Mouse (Mus musculus) CD8-positive naive resting alpha-beta T cell, adult 2 months (primary cell): Measurements from ENCODE around the gene Pspn.

ENCODE experiments used
- DNase-seq, 2 experiments: peaks; one replicate each; pipeline ENCODE4 v3.0.0; 2022; ENCODE audit warnings: low read depth in 2 of 2, low spot score in 2 of 2

The Pspn gene

GRCm38 (mm10) chr17:56997029-56997667 lies 2.7 kb downstream of the Pspn start, which contains the start of gene Alkbh7:
Gene Alkbh7 (plus strand): TSS chr17:56997339.
- DNase-seq = peak; percentile 93 to 95

GRCm38 (mm10) chr17:56996506-56996905 lies 3.3 kb downstream of the Pspn start:
- DNase-seq = no peak

DNA sequence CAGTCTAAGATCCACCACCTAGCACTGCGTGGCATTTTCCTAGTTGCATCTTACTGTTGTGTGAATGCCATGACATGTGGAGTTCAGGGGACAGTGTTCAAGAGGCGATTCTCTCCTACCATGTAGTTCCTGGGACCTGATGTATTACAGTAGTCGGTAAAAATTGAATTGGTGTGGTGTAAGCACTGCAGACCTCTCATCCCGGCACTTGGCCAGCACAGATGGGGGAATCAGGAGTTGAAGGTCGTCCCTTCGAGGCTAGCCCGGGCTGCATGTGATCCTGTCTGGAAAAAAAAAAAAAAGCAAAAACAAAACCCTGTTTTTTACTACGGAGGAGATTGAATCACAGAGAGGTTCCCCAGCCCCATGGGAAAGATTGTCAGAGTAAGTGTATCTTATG lies 4.8 kb downstream of the Pspn start:
- DNase-seq = no peak

DNA sequence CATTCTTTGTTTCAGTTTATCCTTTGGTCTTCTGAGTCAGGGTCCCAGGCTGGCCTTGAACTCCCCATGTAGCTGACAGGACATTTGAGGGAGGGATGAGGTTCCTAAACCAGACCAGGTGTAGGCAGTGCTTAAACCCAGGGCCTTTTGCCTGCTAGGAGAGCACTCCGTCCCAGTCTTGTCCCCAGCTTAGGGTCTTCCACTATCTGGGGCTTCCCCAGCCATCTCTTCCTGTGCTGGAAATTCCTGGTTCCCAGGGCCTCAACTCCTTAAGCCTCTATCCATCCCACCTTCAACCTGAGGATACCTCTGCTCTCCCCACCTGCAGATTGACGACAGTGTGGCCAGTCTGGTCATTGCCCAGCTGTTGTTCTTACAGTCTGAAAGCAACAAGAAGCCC lies 8.9 kb downstream of the Pspn start:
- DNase-seq = no peak

GRCm38 (mm10) chr17:56990115-56990746 lies 9.6 kb downstream of the Pspn start, which contains the start of gene Clpp:
Gene Clpp (plus strand): TSS chr17:56990305.
- peak; percentile 93 to 96 for DNase-seq

GRCm38 (mm10) chr17:56989467-56990114 lies 10.2 kb downstream of the Pspn start:
- DNase-seq = no peak

- DNase-seq = no peak
Observed at GRCm38 (mm10) chr17:56988921-56989430, 10.8 kb downstream of the Pspn start.

DNA sequence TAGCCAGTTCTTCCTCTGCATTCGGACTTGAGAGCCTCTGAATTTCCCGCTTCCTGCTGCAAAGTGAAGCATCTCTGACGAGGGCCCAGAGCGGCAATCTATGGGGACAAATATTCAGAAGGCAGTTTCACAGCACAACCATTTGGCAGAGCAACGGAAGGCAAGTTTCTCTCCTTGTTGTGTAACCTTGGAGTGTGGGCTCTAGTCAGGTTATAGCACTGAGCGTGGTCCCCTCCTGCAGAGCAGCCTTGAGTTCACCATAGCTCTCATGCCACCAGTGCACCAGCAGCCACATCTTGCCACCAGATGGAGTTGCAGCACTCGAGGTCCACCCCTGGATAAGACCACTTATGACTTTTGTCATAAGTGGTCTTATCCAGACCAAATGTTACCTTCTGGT lies 11.4 kb downstream of the Pspn start:
- DNase-seq = no peak

DNA sequence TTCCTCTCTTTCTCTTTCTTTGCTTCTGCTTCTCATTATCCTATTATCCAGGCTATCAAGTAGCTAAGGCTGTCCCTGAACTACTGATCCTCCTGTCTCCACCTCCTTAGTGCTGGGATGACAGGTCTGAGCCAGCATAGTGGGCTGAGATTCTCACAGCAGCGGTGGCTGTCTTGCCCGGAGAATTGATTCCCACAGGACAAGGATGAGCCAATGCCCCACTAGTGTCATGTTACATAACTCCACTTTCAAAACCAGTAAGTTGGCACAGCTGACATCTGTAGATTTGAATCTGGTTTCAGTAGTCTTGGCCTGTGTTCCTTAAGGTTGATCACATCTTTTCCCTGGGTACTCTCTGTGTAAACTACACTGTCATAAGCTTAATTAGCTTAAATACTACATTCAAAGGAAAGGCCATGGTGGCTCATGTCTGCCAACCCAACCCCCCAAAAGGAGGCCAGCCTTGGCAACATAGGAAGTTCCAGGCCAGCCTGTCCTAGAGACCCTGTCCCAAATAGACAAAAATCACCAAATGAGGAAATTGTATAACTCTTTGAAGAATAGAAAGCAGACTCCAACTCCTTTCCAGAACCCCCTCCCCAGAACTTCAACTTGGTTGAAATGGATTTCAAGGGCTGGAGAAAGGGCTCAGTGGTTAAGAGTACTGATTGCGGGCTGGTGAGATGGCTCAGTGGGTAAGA lies 13.6 kb downstream of the Pspn start:
- DNase-seq = no peak

DNA sequence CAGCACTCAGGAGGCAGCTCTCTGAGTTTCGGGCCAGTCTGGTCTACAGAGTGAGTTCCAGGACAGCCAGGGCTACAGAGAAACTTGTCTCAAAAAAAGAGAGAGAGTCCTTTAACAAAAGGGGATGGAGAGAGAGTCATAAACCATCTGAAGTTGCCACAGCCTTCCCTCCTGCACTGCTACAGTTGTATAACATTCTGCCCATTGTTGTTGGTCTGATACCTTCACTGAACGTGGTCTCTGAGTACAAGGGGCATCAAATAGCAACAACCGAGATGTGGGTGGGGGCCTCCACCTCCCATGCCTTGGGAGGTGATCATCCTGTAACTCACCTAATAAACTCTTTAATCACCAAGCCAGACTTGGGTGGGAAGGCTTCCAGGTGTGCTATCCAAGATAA lies 14.2 kb downstream of the Pspn start:
- no peak for DNase-seq

DNA sequence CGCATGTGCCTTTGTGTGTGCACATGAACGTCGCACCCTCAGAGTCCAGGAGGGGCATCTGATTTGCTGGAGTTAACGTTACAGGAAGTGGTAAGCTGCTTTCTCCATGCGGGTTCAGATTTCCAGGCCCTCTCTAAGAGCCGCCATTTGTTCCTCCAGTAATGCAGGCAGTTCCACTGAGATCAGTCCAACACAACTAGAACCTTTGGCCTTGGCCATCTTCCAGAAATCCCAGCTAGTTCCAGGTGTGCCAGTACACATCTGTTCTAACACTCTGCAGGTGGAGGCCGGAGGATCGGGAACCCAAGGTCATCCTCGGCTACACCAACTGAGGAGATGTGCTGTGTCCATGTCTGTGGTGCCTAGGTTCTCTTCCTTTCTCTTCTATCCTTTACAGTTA lies 14.9 kb downstream of the Pspn start:
- no peak for DNase-seq

GRCm38 (mm10) chr17:56982013-56982412 lies 17.8 kb downstream of the Pspn start, which contains the start of gene Acer1:
Gene Acer1 (minus strand): TSS chr17:56982126.
- no peak for DNase-seq

GRCm38 (mm10) chr17:56981049-56981448 lies 18.8 kb downstream of the Pspn start:
- no peak for DNase-seq

DNA sequence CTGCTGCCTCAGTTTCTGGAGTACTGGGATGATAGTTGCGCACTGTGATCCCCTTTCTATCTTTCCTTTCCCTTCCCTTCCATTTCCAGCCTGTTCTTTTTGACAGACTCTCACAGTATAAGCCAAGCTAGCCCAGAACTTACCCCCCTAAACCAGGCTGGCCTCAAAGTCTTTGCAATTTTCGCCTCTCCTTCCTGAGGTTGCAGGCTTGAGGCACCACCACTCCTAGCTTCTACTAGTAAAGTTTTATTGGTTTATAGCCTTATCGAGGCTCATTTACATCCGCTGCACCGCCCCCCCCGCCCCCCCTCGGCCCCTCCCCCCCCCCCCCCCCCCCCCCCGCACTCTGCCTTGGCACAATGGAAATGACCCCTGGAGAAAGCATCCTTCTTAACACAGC lies 20.3 kb downstream of the Pspn start:
- DNase-seq = no peak

DNA sequence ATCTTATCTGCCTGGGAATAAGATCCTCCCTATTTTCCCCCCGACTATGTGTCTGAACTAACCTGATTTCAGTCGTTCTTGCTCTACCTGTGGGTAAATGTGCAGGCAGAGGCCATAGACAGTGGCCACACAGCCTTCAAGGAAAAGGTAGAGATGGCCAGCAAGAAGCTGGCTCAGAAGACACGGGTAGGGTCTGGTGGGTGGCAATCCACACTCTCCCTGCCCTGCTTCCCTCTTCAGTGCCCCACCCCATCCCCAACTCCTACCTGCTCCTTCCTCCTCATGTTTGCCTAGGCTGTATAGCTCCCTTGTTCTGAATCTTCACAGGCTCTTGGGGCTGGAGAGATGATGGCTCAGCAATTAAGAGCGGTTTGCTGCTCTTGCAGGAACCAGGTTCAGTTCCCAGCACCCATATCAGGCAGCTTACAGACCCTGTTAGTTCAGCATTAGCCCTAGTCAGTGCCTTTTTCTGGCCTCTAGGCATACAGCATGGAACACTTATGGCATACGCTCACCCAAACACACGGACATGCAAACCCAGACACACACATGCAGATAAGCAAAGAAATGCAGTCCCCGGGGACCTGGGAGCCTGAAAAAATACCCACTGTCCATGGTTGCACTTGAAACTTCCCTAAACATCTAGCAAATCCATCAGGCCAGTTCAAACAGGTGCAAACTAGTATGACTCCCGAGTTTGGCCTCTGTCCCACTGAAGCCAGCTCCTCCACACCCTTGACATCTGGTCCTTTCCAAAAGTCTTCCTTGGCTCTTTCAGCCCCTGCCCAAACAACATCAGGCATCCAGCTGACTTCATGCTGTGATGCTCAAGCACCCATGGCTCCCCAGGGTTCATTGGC lies 23.1 kb downstream of the Pspn start:
- DNase-seq = no peak

DNA sequence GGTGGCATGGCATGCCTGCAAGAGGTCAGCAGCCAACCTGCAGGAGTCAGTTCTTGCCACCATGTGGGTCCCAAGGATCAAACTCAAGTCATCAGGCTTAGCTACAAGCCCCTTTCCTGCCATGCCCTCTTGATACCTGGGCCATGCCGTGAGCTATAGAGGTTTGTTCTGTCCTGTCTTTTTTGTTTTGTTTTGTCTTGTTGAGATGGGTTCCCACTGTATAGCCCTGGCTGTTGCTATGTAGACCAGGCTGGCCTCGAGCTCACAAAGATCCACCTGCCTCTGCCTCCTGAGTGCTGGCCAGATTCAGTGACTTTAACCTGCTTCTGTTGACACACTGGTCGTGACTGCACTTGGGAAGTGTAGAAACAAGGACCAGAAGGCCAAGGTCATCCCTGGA lies 24.4 kb downstream of the Pspn start:
- no peak for DNase-seq

- no peak for DNase-seq
Observed at GRCm38 (mm10) chr17:56974708-56975240, 25.0 kb downstream of the Pspn start.

DNA sequence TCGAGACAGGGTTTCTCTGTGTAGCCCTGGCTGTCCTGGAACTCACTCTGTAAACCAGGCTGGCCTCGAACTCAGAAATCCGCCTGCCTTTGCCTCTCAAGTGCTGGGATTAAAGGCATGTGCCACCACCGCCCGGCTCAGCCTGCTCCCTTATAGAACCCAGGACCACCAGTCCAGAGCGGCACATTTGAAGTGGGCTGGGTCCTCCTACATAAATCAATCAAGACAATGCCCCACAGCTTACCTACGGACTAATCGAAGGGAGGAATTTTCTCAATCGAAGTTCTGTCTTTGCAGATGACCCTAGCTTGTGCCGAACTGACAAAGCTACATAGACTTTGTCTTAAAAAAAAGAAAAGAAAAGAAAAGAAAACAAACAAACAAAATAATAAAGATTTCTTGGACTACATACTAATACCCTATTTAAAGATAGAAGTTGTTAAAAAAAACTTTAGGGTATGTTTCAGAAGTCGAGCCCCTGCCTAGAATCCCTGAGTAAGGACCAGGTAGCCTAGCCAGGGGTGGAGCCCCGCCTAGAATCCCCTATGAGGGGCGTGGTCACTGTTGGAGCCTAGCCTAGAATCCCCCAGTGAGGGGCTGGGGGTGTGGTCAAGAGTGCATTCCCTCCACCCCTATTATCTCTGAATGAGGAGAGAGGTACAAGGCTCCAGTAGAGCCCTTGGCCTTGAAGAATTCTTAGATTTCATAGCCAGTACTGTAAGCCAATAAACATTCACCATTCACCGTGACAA lies 25.7 kb downstream of the Pspn start:
- no peak for DNase-seq

GRCm38 (mm10) chr17:56970081-56970480 lies 29.7 kb downstream of the Pspn start:
- DNase-seq = no peak

GRCm38 (mm10) chr17:56969321-56969720 lies 30.5 kb downstream of the Pspn start:
- no peak for DNase-seq
